Mouse (Mus musculus): ENCODE data around the gene Ndufaf1.

Gene Ndufaf1

DNA sequence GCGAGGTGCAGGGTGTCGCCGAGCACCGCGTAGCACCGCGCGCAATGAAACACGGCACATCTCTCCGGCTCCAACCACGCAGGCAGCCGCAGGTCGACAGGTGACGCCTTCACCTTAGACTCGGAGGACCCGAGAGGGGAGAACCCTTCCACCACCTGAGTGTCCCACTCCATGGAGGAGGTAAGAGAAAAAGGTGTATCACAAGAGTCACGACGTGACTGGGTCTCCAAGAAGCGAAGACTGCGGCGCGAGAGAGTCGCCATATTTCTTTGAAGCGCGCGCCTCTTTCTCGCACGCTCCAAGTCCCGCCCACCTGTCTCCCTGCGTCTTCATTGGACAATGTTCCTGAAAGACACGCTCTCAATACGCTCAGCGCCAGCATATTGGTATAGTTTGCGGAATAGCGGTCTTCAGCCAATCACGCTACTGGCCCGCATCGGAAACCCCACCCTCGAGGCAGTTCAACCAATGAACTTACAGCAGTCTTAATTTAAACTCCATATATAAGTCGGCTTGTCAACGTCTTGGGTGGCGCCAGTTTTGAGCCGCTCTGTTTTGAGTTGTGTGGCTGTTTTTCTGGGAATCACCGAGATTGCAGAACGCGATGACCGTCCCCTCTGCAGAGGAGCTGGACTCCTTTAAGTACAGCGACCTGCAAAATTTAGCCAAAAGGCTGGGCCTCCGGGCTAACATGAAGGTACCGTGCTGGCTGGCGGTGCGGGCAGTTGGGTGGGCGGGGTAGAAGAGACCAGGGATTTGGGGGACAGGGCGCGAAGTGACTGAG, 44.2 kb downstream of the Ndufaf1 start, which contains the start of the genes Nusap1 and Oip5:
Nusap1 (plus strand) TSS at position 100 of the 784 bp plus-strand sequence.
Oip5 (minus strand) TSS at position 271 of the 784 bp plus-strand sequence.
- DNase-seq (ENCODE audit: low read depth, low spot score) = peak; percentile 98

DNA sequence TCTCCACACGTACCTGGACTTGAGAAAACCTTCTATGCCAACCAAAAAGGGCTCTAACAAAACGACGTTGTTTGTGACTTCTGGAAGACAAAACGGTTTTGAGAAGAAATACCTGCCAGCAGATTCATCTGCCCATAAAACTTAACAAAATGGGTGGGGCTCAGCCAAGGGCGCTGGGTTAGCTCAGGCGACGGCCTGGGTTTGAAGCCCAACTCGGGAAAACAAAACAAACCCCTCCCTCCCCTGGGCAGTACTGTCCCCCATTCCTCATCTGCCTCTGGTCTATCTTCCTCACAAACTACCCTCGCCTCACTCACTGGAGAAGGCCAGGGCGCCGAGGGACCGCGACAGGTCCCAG, 44.8 kb downstream of the Ndufaf1 start:
- no peak for DNase-seq (ENCODE audit: low read depth, low spot score)

- DNase-seq (ENCODE audit: low read depth, low spot score) = no peak
Observed at GRCm38 (mm10) chr2:119607023-119607422, 55.6 kb downstream of the Ndufaf1 start.
